Mouse (Mus musculus) ES-CJ7 (cell line): ENCODE measurements around the gene Sh3gl3.

Experiments used
- DNase-seq: peaks from one replicate; pipeline ENCODE4 v3.0.0; 2011; ENCODE audit warnings: low read depth, low spot score

The Sh3gl3 gene

GRCm38 (mm10) chr7:82173540-82173939, at the start of gene Sh3gl3:
Gene Sh3gl3, plus strand, starts transcription at chr7:82173840.
- DNase-seq, result no peak

DNA sequence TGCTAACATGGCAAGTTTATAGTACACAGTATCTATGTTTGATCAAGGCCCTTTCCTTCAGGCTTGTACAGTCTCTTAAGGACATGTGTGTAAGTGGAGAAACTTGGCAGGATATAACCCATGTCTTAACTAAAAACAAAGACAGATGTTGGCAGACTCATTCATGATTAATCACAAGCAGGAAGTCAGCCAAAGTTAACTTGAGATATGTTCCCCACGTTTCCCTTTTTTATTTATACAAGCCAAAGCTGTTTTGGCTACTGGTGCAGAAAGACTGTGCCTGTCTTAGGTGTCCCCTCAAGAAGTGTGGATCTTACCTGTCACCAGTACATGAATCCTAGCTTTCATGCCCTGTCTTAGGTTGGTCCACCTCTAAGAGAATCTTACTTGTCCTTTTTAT, 35.4 kb upstream of the Sh3gl3 start:
- no peak for DNase-seq

DNA sequence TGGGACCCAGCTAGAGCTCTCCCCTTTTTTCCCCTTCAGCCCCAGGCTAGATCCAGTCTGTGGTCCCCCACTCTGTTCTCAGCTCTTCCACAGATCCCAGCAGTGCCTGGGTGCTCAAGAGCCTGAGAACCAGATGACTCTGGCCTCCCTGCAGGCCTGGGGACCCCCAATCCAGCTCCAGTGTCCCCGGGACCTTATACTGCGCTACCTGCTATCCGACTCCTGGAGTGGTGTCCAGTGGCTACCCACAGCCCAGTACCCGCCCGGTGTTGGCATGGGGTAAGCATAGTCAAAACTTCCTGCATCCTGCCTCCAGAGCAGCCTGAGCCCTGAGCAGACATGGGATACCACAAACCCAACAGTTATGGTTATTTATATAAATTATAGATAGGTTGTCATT, 26.5 kb upstream of the Sh3gl3 start:
- DNase-seq, result no peak

DNA sequence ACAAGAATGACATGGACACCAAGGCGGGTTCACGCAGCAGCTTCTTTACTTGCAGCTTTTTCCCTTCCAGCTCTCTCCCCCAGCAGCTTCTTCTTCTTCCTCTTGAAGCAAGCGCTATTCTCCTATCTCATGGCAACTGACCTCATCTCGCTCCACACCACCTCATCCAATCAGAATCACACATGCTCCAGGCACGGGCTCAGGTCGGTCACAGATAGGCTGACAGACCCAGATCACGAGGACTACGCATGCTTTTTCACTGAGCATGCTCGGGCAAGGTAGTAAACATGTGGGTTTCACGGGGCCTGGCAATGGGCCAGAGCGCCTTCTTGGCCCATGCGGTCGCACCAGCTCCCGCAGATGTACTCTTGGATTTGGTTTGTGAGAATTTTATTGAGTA, 9.0 kb upstream of the Sh3gl3 start:
- no peak for DNase-seq

GRCm38 (mm10) chr7:82174571-82175326, 1.1 kb downstream of the Sh3gl3 start:
- peak; percentile 88 for DNase-seq

DNA sequence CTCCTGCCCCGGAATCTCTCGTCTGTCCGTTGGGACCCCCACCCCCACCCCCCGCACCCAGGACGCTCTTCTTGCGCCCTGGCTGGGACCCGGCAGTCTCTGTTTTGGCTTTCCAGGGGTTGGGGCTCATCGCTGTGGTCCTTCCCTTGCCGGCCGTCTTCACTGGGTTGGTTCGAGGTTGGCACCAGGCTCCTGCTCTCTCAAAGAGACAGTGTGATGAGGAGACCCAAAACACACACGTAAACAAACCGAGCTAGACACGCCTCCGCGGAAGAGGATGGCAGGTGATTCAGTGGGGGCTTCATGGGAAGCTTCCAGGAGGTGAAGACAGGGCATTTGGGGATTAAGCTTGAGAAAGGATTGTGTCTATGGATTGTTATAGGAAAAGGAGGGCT, 1.7 kb downstream of the Sh3gl3 start:
- DNase-seq, result peak; percentile 10

DNA sequence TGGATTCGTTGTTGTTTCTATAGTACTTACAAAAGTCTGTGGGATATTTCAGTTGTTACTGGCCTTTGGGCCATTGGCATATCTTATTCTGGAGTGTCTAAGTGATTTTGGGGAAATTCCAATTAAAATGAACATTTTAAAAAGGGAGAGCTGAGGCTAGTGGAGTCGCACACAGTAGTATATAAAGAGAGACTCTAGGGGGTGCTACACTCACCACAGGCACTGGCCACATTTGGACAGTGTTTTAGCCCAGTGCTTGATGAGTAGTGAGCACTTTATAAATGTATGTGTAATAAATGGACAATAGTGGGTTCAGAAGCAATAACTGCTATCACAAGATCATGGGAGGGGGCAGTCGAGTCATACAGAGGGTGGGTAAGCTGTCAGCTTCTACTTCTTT, 2.6 kb downstream of the Sh3gl3 start:
- DNase-seq, result peak; percentile 14

GRCm38 (mm10) chr7:82177336-82177735, 3.7 kb downstream of the Sh3gl3 start:
- no peak for DNase-seq

DNA sequence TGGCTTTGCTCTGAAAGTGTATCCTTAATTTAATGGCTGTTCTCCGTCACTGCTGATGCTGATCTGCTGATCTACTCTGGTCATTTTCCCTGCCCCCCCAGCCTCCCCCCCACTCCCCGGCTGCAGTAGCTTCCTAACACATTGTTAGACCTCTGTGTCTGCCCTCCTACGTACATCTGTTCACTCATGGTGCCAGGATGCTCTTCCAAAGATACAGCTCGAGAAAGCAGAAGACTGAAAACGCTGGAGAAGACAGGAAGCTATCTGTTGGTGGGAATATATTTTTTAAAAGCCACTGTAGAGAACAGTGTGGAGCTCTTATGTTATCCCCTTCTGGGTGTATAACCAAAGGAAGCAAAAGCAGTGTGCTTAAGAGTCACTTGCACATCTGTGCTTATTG, 7.3 kb downstream of the Sh3gl3 start:
- DNase-seq, result no peak

DNA sequence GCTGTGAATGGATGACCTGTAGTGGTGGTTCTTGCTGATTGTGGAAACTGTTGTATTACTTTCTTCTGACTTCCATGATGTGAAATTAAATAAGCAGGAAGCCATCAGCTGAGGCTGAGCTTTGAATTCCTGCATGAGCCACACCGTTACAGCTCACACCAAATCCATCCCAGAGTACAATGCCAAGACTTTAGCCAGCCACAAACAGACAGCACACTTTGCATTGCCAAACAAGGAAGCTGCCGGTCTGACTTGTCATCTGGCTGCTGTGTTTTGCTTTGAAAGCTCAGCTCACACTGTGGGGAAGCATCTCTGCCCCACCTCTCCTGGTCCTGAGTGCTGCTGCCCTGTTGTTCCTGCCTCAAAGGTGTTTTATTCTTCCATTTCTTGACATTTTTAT, 9.1 kb downstream of the Sh3gl3 start:
- DNase-seq, result no peak

DNA sequence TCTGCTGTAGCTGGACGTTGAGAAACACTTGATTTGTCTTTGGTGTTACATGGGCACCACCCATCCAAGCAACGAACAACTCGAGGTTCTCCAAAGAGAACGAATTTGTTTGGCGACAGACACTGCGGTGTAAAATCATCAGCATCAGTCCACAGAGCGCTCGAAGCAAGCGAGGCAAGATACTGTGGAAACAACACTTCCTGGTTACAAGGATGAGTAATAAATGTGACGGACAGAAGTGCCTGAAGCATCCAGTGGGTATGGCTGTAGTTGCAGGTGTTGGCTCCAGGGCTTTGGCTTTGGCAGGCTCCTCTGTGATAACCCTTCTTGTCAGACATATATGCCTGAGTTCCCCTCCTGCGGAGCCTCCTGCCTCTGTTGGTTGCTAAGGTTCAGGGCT, 18.0 kb downstream of the Sh3gl3 start:
- no peak for DNase-seq

GRCm38 (mm10) chr7:82192512-82192911, 18.9 kb downstream of the Sh3gl3 start:
- DNase-seq, result no peak

DNA sequence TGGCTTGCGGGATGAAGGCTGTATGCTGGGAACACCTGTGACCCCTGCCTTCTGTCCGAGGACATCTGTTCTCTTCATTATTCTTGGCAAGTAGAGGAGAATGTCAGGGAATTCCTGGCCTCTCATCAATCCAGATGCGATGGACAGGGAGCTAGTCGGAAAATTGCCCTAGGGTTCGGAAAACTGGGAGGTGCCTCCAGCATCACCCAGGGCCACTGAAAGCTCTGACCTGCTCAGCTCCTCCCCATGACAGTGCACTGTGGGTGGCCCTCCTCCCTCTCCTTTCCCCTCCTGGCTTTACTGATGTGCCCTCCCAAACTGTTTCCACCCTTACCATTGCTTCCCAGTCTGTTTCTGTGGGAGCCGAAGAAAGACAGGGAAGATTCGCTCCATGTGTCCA, 29.5 kb downstream of the Sh3gl3 start:
- peak; percentile 11 for DNase-seq

- DNase-seq, result peak; percentile 56
These were observed 30.6 kb downstream of the Sh3gl3 start for GRCm38 (mm10) chr7:82204014-82204784.

GRCm38 (mm10) chr7:82204975-82205374, 31.3 kb downstream of the Sh3gl3 start:
- no peak for DNase-seq

DNA sequence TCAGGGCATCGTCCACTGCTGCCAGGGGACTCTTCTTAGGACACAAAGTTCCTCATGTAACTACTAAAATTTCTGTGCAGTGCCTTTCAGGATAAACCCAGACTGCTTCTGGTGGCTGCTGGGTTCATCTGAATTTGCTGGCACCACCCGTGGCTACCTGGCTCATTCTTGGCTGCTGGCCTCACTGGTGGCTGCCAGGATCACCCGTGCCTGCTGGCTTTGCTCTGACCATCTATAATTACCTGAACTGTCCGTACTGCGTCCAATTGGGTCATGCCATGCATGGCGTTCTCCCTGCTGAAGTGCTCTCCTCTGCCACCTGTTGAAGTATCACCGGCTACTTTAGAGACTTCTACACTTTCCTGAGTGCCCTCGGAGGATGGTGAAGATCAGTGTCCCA, 33.1 kb downstream of the Sh3gl3 start:
- DNase-seq, result no peak

DNA sequence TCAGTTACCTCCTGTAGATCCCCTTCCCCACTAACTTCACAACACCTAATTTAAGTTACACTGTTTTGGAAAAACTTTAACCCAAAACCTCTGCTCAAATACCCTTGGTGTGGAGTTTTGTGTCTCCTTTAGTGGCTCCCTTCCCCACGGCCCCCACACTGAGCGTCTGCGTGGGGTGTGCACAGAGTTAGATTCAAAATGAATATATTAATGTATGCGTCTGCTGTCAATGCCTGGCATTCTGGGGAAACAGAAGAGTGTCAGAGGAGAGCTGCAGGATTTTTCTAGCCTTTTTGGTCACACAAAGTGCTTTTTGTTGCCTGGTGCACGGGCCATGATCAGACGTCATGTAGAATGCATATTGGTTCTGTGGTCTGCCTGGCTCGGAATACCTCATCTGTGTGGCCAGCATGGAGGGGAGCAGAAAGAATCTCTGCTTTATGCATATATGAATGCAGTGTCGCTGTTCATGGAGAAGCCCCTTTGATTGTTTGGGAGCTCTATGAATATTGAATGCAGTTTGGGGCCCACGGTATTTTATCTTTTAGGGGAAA, 47.8 kb downstream of the Sh3gl3 start:
- DNase-seq, result no peak

DNA sequence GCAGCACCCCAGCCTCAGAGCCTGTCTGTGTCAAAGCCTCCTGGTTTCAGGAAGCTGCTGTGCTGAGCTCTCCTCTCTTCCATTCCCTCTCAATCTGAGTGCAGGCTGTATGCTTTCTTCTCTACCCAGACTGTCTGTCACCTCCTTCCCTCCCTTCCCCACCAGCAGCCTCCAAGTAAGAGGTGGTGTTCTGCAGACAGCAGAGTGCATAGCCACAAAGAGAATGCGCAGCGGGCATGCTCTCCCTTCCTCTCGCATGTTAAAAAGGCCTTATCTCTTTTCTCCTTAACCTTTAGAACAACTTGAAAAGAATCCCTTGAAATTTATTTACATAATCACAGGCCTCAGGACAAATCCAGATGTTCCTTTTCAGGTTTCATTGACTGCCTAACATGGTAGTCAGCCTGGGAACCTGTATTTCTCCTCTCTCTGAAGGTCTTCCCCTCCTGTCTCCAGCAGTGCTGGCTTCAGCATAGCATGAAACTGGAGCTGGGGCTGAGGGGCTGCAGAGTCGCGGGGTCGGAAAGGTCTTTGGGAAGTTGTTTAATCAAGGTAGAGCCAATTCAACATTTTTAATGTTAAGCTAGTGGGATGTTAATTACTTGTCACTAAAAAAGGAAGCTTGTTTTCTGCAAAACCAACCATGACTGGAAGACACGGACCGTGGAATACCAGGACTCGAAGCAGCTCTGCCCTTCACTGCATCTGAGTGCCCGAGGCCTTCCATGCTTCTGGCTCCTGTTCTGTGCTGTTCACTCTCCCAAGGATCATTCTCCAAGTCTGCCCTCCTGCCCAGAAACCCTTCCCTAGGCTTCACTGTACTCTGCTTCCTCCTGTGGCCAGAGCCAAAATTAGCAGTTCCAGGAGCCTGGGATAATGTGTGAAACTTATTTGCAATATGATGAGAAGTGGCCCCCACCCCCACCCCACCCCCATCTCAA, 50.5 kb downstream of the Sh3gl3 start:
- peak; percentile 36 for DNase-seq

DNA sequence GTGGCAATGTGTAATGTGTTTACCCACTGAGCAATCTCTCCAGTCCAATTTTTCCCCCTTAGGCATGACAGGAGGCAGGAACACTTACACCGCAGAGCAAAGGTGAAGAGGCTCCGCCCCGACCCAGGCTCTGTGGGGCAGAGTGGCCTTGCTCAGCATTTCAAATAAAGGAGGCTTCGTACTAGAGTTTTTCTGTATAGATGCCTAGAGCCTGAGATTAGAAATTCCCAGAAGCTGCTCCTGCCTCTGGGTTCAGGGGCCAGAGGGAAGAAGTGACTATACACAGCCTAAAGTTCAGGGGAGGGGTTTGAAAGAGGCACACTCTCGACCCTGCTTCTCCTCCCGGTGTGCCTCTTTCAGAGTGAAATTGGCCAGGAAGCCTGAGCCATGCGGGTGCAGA, 59.6 kb downstream of the Sh3gl3 start:
- DNase-seq, result peak; percentile 52

DNA sequence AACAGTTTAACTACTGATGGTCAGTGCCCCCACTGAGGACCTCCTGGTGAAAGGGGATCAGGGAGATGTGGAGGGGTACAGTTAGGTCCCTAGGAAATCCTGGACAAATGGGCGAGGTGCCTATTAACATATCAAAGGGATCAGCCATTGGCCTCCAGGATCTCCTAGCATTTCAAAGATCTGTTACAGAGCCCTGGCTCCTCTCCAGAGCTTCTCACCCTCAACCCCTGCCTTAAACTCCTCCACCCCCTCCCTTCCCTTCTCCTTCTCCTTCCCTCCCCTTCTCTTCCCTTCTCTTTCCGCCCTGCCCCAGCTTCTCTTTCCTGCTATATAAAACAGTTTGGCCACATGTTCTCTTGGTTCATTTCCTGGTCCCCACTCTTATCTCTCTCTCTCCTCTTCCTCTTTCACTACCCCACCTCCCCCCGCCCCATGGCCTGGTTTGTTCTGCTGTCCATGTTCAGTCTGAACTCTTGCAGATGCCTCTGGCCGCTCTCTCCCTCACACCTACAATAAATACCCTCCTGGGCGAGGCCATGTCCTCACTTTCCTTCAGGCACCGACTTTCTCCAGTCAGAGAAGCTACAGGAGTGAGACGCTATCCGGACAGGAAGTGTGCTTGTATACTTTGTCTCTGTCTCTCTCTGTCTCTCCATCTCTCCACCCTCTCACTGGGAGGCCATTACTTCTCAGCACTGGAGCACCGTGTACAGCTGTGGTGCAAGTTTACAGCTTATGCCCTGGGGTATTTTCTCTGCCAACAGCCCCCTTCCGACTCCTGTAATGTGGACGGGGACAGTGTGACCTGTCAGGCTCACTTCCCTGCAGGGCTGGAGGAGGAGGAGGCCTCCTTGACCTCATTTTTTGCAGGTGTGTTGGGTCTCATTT, 60.6 kb downstream of the Sh3gl3 start:
- peak; percentile 77 for DNase-seq

DNA sequence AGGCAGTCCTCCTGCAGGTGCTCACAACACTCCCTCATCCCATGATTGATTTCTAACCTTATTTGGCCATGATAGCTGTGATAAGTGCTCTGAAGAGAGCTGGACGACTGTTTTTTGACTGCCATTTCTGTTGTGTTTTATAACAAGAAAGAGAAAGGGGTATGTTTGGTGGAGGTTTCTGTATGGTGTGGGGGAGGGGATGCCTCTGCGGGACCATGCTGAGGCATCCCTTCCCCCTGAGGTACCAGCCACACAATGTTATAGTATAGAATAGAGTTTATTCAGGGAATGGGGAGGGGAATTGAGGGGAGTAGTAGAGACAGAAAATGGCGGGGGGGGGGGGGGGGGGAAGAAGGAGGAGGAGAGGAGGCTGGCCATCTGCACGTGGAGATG, 61.3 kb downstream of the Sh3gl3 start:
- peak; percentile 24 for DNase-seq
